Mouse (Mus musculus): ENCODE data around the gene Pmel. TPM values are rescaled to one million over a fixed set of nuclear protein-coding genes. Genes with fewer than 3 reads are reported as not detected.
A peak's percentile ranks its signal among the peaks of the same experiment; 100 is the strongest.

Pmel gene
- polyA plus RNA-seq, 1 experiment from 2014 or later: 4.0 TPM

DNA sequence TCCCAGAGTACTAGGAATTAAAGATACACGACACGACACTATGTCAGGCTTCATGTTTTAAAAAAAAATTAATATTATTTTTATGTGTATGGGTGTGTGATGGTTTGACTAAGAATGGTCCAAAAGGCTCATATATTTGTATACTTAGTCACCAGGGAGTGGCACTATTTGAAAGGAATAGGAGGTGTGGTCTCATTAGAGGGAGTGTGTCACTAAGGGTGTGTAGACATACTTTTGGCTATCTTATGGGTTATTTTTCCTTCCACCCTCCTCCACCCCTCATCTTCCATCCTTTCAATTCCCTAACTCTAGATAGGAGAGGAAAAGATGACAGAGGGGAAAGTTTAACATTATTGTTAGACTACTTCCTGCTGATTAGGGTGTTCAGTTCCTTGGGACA lies 38.2 kb upstream of the Pmel start:
- DNase-seq (ENCODE audit: low spot score): no peak

DNA sequence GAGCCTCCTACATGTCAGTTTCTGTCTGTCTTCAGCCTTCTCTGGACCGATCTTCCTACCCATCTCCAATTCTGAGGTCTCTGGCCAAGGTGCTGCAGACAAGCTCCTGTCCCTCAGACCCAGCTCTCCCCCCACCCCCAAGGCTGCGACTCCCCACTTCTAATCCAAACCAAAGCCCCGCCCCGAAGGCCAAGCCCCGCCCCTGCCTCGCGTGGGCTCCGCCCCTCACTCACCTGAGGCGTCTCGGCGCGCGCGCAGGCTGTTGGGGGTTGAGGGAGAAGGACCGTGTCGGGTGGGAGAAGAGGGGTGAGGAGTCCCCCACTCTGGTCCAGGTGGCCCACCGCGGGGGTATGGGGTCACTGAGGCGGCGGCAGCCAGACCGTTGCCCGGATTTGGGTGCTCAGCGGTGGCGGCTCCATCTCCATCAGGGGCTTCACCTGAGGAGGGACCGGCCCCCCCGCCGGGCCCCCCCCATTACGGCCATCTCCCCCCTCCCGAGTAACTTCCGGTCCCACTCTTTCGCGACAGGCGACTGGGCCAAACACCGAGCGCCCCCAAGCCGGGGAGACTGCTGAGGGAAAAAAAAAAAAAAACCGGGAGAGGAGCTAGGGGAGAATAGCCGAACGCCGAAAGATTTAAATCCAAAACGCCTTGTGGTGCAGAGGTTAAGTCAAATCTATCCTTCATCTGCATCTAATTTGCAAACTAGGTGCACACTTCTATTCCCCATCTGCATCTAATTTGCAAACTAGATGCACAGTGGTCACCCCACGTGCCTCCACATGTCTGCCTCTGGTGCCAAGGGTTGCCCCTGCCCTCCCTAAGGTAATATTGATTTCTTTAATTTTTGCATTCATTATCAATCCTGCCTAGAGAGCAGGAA lies 35.0 kb upstream of the Pmel start:
- Histone ChIP-seq H3K4me1 (ENCODE audit: control insufficient read depth, insufficient read depth, low read length) (peaks cover 8% of the 10 kb centered on the region), H3K9me3 (ENCODE audit: control insufficient read depth, low read length) (no peaks in the 10 kb centered on the region), H3K4me3 (ENCODE audit: low read depth, low read length) (peak overlapping the region; percentile 73), H3K36me3 (ENCODE audit: control insufficient read depth, insufficient read depth, low read length) (no peaks in the 10 kb centered on the region), H3K9ac (ENCODE audit: low read length) (peak overlapping the region; percentile 83), H3K4me2 (ENCODE audit: low read depth) (peak overlapping the region; percentile 84), H3K27ac (ENCODE audit: low read depth, low read length) (no peak overlapping the region), H3K27me3 (ENCODE audit: control insufficient read depth, insufficient read depth, low read length) (no peaks in the 10 kb centered on the region)
- 1% methylated on average over 35 of the region's 42 CpGs for WGBS
- DNase-seq (ENCODE audit: low spot score) (peak; percentile 62), ATAC-seq (ENCODE audit: insufficient read depth, low FRiP score, low TSS enrichment) (peak; percentile 28; the same call in 1 of the 2 replicates)

More for the DNA sequence above, 38.2 kb upstream of the Pmel start:
- Histone ChIP-seq H3K4me1 (ENCODE audit: control insufficient read depth, insufficient read depth, low read length) (0 out of 2 replicates have a peak, but pooled peaks cover 3% of the 10 kb centered on the region), H3K9ac (ENCODE audit: low read length) (no peak overlapping the region), H3K27me3 (ENCODE audit: control insufficient read depth, insufficient read depth, low read length) (no peaks in the 10 kb centered on the region), H3K4me2 (ENCODE audit: low read depth) (no peak overlapping the region), H3K27ac (ENCODE audit: low read depth, low read length) (no peak overlapping the region), H3K4me3 (ENCODE audit: low read depth, low read length) (no peak overlapping the region), H3K36me3 (ENCODE audit: control insufficient read depth, insufficient read depth, low read length) (no peaks in the 10 kb centered on the region), H3K9me3 (ENCODE audit: control insufficient read depth, low read length) (no peaks in the 10 kb centered on the region)
- 94% methylated on average over 2 of the region's 2 CpGs for WGBS
- no peak for ATAC-seq (ENCODE audit: insufficient read depth, low FRiP score, low TSS enrichment)

DNA sequence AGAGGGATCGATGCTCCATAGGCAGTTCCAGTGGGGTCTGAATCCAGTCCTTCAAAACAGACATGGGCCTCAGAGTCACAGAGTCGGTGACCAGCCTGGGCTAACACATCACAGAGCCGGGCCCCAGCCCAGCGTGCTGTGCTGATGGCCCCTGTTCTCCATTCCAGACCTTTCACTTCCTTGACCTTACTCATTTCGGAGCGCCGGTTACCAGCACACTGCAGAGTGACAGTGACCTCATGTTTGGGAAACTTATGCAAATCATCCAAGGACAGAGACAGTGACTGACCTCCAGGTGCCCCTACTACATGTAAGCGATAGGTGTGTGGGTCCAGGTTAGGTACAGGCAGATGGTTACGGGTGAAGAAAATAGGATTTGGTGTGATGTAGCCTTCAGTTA lies 32.8 kb upstream of the Pmel start:
- no peaks in the 10 kb centered on the region for H3K27me3 ChIP-seq (ENCODE audit: control insufficient read depth, insufficient read depth, low read length)
- H3K36me3 ChIP-seq (ENCODE audit: control insufficient read depth, insufficient read depth, low read length): no peaks in the 10 kb centered on the region
- no peak for DNase-seq (ENCODE audit: low spot score)
- H3K9me3 ChIP-seq (ENCODE audit: control insufficient read depth, low read length): no peaks in the 10 kb centered on the region
- no peak overlapping the region for H3K9ac ChIP-seq (ENCODE audit: low read length)
- no peak overlapping the region for H3K27ac ChIP-seq (ENCODE audit: low read depth, low read length)
- H3K4me2 ChIP-seq (ENCODE audit: low read depth): no peak overlapping the region
- peaks cover 8% of the 10 kb centered on the region for H3K4me1 ChIP-seq (ENCODE audit: control insufficient read depth, insufficient read depth, low read length)
- ATAC-seq (ENCODE audit: insufficient read depth, low FRiP score, low TSS enrichment): no peak
- H3K4me3 ChIP-seq (ENCODE audit: low read depth, low read length): no peak overlapping the region
- WGBS: 90% methylated on average over 9 of the region's 9 CpGs

DNA sequence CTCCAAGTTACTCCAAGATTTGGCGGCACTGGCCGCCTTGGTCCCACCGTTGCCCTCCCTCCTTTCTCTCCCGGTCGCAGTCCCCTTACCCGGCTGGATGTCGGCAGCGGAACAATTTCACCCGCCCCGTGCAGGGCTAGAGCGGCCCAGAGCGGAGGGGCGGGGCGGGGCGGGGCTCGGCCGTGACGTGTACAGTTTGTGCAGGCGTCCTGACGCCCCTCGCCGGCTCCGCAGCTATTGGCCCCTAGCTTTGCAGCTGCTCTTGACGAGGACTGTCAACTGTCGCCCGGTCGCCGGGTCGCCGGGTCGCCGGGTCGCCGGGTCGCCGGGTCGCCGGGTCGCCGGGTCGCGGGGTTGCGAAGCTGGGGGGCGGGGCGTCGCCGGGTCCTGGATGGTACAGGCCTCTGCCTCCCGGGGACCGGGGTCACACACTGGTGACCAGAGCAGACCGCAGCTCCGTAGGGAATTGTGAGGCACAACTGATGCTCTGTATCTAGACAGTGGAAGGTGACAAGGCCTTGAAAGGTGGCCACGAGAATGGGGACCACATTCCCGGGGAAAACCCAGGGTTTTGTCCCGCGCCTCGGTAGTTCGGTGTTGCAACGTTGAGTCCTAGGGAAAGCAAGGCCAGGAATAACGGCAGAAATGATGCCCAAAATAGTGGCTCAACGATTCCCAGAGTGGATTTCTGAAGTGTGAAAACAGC lies 30.1 kb upstream of the Pmel start, which contains the start of gene Suox:
TSS of gene Suox (minus strand) at position 311 of the 706 bp plus-strand sequence.
- DNase-seq (ENCODE audit: low spot score) (peak; percentile 91), ATAC-seq (ENCODE audit: insufficient read depth, low FRiP score, low TSS enrichment) (peak; percentile 96)
- Histone ChIP-seq H3K9me3 (ENCODE audit: control insufficient read depth, low read length) (no peaks in the 10 kb centered on the region), H3K4me3 (ENCODE audit: low read depth, low read length) (peak within 1 kb of the TSS; percentile 61), H3K27ac (ENCODE audit: low read depth, low read length) (peak within 1 kb of the TSS; percentile 67), H3K9ac (ENCODE audit: low read length) (peak within 1 kb of the TSS; percentile 51), H3K36me3 (ENCODE audit: control insufficient read depth, insufficient read depth, low read length) (no peaks in the 10 kb centered on the region), H3K4me1 (ENCODE audit: control insufficient read depth, insufficient read depth, low read length) (peaks cover 5% of the 10 kb centered on the region), H3K4me2 (ENCODE audit: low read depth) (peak within 1 kb of the TSS; percentile 91), H3K27me3 (ENCODE audit: control insufficient read depth, insufficient read depth, low read length) (no peaks in the 10 kb centered on the region)
- under 1% methylated on average over 60 of the region's 60 CpGs for WGBS

DNA sequence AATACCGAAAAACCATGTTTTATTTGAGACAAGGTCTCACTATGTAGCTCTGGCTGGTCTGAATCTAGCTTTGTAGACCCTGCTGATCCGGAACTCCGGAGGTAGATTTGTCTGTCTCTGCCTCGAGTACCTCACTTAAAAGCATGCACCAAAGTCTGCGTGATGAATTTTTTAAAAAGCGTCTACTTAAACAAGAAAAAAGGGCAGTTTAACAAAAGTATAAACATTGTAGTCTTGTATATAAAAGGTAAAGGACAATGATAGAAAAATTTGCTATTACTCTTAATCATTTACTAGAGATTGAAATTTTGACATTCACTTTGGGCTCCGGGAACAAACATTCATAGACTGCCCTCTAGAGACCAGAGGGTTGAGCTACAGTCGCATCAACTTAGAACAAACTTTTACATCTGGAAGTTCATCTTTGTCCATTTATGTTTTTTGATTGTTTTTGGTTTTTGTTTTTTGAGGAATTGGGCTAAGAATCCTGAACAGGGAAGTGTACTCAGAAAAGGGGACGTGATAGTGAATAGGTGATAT lies 29.5 kb upstream of the Pmel start:
- Histone ChIP-seq H3K27ac (ENCODE audit: low read depth, low read length) (peak overlapping the region; percentile 67; the same call in 1 of the 2 replicates), H3K9me3 (ENCODE audit: control insufficient read depth, low read length) (no peaks in the 10 kb centered on the region), H3K4me1 (ENCODE audit: control insufficient read depth, insufficient read depth, low read length) (peaks cover 5% of the 10 kb centered on the region), H3K36me3 (ENCODE audit: control insufficient read depth, insufficient read depth, low read length) (no peaks in the 10 kb centered on the region), H3K4me2 (ENCODE audit: low read depth) (peak overlapping the region; percentile 91), H3K4me3 (ENCODE audit: low read depth, low read length) (peak overlapping the region; percentile 61), H3K9ac (ENCODE audit: low read length) (peak overlapping the region; percentile 51), H3K27me3 (ENCODE audit: control insufficient read depth, insufficient read depth, low read length) (no peaks in the 10 kb centered on the region)
- 4% methylated on average over 9 of the region's 9 CpGs for WGBS
- DNase-seq (ENCODE audit: low spot score) (no peak), ATAC-seq (ENCODE audit: insufficient read depth, low FRiP score, low TSS enrichment) (no peak)

DNA sequence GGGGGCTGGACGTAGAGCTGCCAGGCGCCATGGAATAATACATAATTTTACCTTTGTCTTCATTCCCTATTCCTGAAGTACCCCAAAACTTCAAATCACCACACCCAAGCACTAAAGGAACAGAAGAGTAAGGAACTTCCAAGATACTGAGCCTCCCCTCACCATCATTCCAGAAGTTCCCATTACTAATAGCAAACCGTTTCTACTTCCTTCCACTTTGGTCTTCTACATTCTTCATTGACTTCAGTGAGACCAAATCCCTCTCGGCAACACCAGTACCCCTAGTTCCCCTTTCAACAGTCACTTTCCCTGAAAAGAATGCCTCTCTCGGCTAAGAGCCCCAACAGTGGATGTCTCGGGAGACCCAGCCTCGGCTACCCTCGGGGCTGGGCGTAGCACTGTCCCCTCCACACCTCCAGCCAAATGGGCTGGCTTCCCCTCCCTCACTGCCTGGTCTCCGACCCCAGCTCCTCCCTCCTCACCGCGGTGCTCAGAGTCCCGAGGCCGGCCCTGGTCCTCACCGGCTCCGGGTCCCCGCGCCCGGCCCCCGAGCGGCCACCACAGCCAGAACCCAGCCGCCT lies 8.5 kb upstream of the Pmel start:
- H3K9me3 ChIP-seq (ENCODE audit: control insufficient read depth, low read length): no peaks in the 10 kb centered on the region
- ATAC-seq (ENCODE audit: insufficient read depth, low FRiP score, low TSS enrichment): no peak; the same call in 1 of the 2 replicates
- H3K27ac ChIP-seq (ENCODE audit: low read depth, low read length): peak overlapping the region; percentile 94
- no peak for DNase-seq (ENCODE audit: low spot score)
- H3K36me3 ChIP-seq (ENCODE audit: control insufficient read depth, insufficient read depth, low read length): peaks cover 2% of the 10 kb centered on the region; the same call in 1 of the 2 replicates
- peaks cover 4% of the 10 kb centered on the region; the same call in 1 of the 2 replicates for H3K4me1 ChIP-seq (ENCODE audit: control insufficient read depth, insufficient read depth, low read length)
- H3K4me2 ChIP-seq (ENCODE audit: low read depth): peak overlapping the region; percentile 76
- WGBS: 2% methylated on average over 22 of the region's 22 CpGs
- H3K9ac ChIP-seq (ENCODE audit: low read length): peak overlapping the region; percentile 86
- no peaks in the 10 kb centered on the region for H3K27me3 ChIP-seq (ENCODE audit: control insufficient read depth, insufficient read depth, low read length)
- H3K4me3 ChIP-seq (ENCODE audit: low read depth, low read length): peak overlapping the region; percentile 72

DNA sequence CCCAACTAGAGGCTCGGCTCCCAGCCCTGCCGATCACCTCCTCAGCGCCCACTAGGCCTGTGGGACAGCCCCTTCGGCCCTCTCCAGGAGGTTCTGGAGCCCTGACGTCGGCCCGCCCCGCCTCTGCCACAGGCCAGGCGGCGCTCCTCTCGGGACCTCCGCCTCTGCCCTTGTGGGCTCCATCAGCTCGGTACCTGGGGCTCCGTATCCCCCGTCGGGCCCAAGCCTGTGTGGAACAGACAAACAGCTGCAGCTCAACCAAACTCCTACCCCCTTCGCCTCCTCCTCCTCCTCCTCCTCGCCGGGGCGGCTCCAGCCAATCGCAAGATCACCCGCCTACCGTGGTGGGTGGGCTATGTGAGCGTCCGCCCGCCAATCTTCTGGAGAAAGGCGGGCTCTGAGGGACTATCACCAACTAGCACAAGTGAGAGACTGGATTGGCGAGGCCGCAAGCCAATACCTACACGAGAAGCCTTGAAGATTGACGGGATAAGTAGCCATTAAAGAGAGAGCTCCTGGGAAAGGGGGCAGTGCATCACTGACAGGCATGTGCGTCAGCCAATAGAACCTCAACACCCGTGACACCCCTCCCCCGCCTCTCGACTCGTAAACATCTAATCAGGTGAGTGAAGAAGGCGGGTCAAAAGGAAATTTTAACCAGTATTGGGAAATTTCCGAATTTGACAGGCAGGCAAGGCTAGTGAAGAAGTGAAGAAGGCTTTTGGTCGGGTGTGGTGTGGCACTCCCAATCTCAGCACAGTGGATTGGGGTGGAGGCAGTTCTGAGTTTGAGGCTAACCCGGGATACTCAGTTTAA lies 7.8 kb upstream of the Pmel start, which contains the start of gene Rab5b:
TSS of gene Rab5b (minus strand) at position 273 of the 816 bp plus-strand sequence.
- no peaks in the 10 kb centered on the region for H3K27me3 ChIP-seq (ENCODE audit: control insufficient read depth, insufficient read depth, low read length)
- peak; percentile 98 for DNase-seq (ENCODE audit: low spot score)
- WGBS: 2% methylated on average over 38 of the region's 40 CpGs
- H3K36me3 ChIP-seq (ENCODE audit: control insufficient read depth, insufficient read depth, low read length): peaks cover 4% of the 10 kb centered on the region; the same call in 1 of the 2 replicates
- peak within 1 kb of the TSS; percentile 86 for H3K9ac ChIP-seq (ENCODE audit: low read length)
- H3K4me1 ChIP-seq (ENCODE audit: control insufficient read depth, insufficient read depth, low read length): peaks cover 4% of the 10 kb centered on the region; the same call in 1 of the 2 replicates
- H3K27ac ChIP-seq (ENCODE audit: low read depth, low read length): peak within 1 kb of the TSS; percentile 94
- peak; percentile 100 for ATAC-seq (ENCODE audit: insufficient read depth, low FRiP score, low TSS enrichment)
- peak within 1 kb of the TSS; percentile 76 for H3K4me2 ChIP-seq (ENCODE audit: low read depth)
- peak within 1 kb of the TSS; percentile 72 for H3K4me3 ChIP-seq (ENCODE audit: low read depth, low read length)
- H3K9me3 ChIP-seq (ENCODE audit: control insufficient read depth, low read length): no peaks in the 10 kb centered on the region
